Comparison of ENCODE assay signal across 14 mouse cellular contexts in the genomic region with DNA sequence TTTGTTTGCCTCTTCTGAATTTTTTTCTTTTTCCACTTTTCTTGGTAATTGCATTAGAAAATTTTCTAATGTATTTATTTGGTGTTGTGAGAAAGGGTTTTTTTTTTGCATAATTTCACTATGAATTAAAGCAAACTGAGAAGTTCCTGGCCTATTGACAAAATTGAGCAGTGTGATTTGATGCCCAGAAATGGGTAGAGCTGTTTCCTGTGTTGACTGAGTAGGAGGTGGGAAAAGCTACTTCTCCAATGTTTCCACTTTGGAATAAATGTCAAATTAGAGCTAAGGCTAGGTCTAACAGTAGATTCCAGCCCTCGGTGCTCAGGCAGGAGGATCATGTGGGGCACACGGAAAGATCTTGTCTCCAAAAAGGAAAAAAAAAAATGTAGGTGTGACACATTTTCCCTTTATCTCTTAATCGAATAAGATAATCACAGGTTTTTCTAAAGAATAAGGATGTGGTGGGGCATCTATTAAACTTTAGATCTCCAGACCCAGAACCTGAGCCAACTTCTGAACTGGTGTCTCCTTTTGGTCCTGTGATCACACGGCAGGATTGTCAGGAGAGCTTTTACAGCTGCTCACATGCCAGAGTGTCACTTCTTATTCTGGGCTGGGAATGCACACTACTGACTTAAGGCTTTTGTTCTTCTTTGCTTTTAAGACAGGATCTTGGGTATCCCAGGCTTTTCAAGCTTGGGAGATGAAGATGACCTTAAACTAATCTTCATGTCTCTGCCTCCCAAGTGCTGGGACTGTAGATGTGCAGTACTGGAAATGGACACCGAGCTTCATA. TPM values are rescaled to one million over a fixed set of nuclear protein-coding genes. Genes with fewer than 3 reads are reported as not detected.
"Had no signal": no experiment of that assay in that cellular context is flagged by ENCODE, and none has a peak within 500 bp of the region (broad histone marks: within the 10 kb centered on the region; RNA-seq: fewer than 3 reads in every experiment).

No protein-coding gene starts in this region.

- H3K4me3 ChIP-seq: intestine, embryonic 15.5 days; limb, embryonic 13.5 days; midbrain, embryonic 13.5 days; stomach, embryonic 15.5 days had no signal

- H3K9me3 ChIP-seq: intestine, embryonic 15.5 days; limb, embryonic 13.5 days; midbrain, embryonic 13.5 days; stomach, embryonic 15.5 days had no signal

- H3K9ac ChIP-seq: intestine, embryonic 15.5 days; limb, embryonic 13.5 days; liver, embryonic 14.5 days; midbrain, embryonic 13.5 days; stomach, embryonic 15.5 days had no signal

- ATAC-seq: intestine, embryonic 15.5 days; midbrain, embryonic 13.5 days had no signal

- H3K4me2 ChIP-seq: intestine, embryonic 15.5 days; limb, embryonic 13.5 days; midbrain, embryonic 13.5 days; stomach, embryonic 15.5 days had no signal

- H3K27me3 ChIP-seq: intestine, embryonic 15.5 days; limb, embryonic 13.5 days; midbrain, embryonic 13.5 days; stomach, embryonic 15.5 days had no signal

- DNase-seq: kidney, adult 2 months; kidney, postnatal 36 days; left cerebral cortex, postnatal 4 days; right cerebral cortex, postnatal 14 days; thymus, adult 2 months; thymus, postnatal 25 days had no signal

- H3K27ac ChIP-seq: intestine, embryonic 15.5 days; kidney, postnatal 0 days; limb, embryonic 13.5 days; liver, embryonic 14.5 days; macrophage; midbrain, embryonic 13.5 days; stomach, embryonic 15.5 days had no signal

- H3K4me1 ChIP-seq: intestine, embryonic 15.5 days; midbrain, embryonic 13.5 days; stomach, embryonic 15.5 days had no signal

- H3K36me3 ChIP-seq: intestine, embryonic 15.5 days; stomach, embryonic 15.5 days had no signal

RNA-seq across cellular contexts. Expression of a gene that starts 13.0 kb away (rescaled TPM):
- polyA plus RNA-seq: liver, adult 2 months had no signal

RNA-seq across cellular contexts. Expression of a gene that starts 22.6 kb away (rescaled TPM):
- polyA plus RNA-seq: macrophage had no signal
